Mouse (Mus musculus) liver, embryonic 13.5 days (tissue): ENCODE results near the gene Slc29a4. TPM values are rescaled to one million over a fixed set of nuclear protein-coding genes. Genes with fewer than 3 reads are reported as not detected.

Source experiments
- ATAC-seq: fragments of 200-750 bp; cut with Nextera tagmentation; 2 replicates; pipeline ENCODE4 v1.8.0; 2017; ENCODE audit warnings: low read depth, mild to moderate bottlenecking, moderate number of reproducible peaks, moderate library complexity
- DNase-seq: peaks from one replicate; pipeline ENCODE4 v3.0.0; 2022
- H3K27ac ChIP-seq: fragments of 300-500 bp; sonication (generic); 2 replicates; pipeline ENCODE4 v1.5.1; 2015; ENCODE audit warnings: moderate library complexity, mild to moderate bottlenecking, inconsistent platforms
- H3K27me3 ChIP-seq: fragments of 300-500 bp; sonication (generic); 2 replicates; pipeline ENCODE4 v1.6.1; 2015; ENCODE audit warnings: mild to moderate bottlenecking, inconsistent platforms
- H3K36me3 ChIP-seq: fragments of 300-500 bp; sonication (generic); 2 replicates; pipeline ENCODE4 v1.6.1; 2015; ENCODE audit warnings: mild to moderate bottlenecking, inconsistent platforms
- H3K4me1 ChIP-seq: fragments of 300-500 bp; sonication (generic); replicated peaks from 2 replicates; pipeline ENCODE4 v1.6.1; 2015; ENCODE audit warnings: inconsistent platforms
- H3K4me2 ChIP-seq: fragments of 300-500 bp; sonication (generic); 2 replicates; pipeline ENCODE4 v1.6.1; 2015; ENCODE audit warnings: inconsistent platforms, mild to moderate bottlenecking, moderate library complexity
- H3K4me3 ChIP-seq: fragments of 300-500 bp; sonication (generic); replicated peaks from 2 replicates; pipeline ENCODE4 v1.5.1; 2015; ENCODE audit warnings: mild to moderate bottlenecking, inconsistent platforms
- H3K9ac ChIP-seq: fragments of 300-500 bp; sonication (generic); 2 replicates; pipeline ENCODE4 v1.6.1; 2015; ENCODE audit warnings: mild to moderate bottlenecking, inconsistent platforms
- H3K9me3 ChIP-seq: fragments of 300-500 bp; sonication (generic); replicated peaks from 2 replicates; pipeline ENCODE4 v1.6.1; 2016; ENCODE audit warnings: inconsistent platforms
- WGBS: fragments of 180-500 bp; shearing (Covaris S2); methylation state at CpG from one replicate; pipeline ENCODE4 v1.1.7; 2015; ENCODE audit not compliant: insufficient replicate concordance; 5-methylcytosine and 5-hydroxymethylcytosine counted together
- polyA plus RNA-seq: library from polyadenylated mRNA; unstranded; fragments of >200 nt; fragmentation: Nextera tagmentation; extraction: Ambion mirVana; gene quantifications from 2 replicates; pipeline ENCODE4 v1.2.1, GENCODE M21; 2015

The Slc29a4 gene
- polyA plus RNA-seq, 1 experiment from 2014 or later, result 0.36 TPM

GRCm38 (mm10) chr5:142771964-142772363 is 79.7 kb downstream of the Slc29a4 start:
- H3K4me1 ChIP-seq, result peaks cover 29% of the 10 kb centered on the region
- DNase-seq, result peak; percentile 22
- ATAC-seq, result peak; percentile 91
- H3K4me2 ChIP-seq, result peak overlapping the region; percentile 37
- peak overlapping the region; percentile 26; the same call in 1 of the 2 replicates for H3K9ac ChIP-seq
- 61% methylated on average over 15 of the region's 15 CpGs for WGBS
- H3K4me3 ChIP-seq, result 0 out of 2 replicates have a peak overlapping the region, but pooled peaks have one; percentile 10
- H3K9me3 ChIP-seq, result no peaks in the 10 kb centered on the region
- H3K36me3 ChIP-seq, result peaks cover 61% of the 10 kb centered on the region
- H3K27ac ChIP-seq, result peak overlapping the region; percentile 47; the same call in 1 of the 2 replicates
- H3K27me3 ChIP-seq, result no peaks in the 10 kb centered on the region

Other genes with a start within 250 kb of the Slc29a4 start
- 4.5 and 5.0 TPM in 2 replicates for gene Ap5z1, start 228.6 kb upstream of the Slc29a4 start, polyA plus RNA-seq
- gene Papolb, start 162.4 kb upstream of the Slc29a4 start, polyA plus RNA-seq, result not detected in 2 replicates
- 0.09 and 0.14 TPM in 2 replicates for gene Radil, start 141.4 kb upstream of the Slc29a4 start, polyA plus RNA-seq
- gene Mmd2, start 83.7 kb upstream of the Slc29a4 start, polyA plus RNA-seq, result 16.9 and 19.5 TPM in 2 replicates
- gene Wipi2, start 64.8 kb upstream of the Slc29a4 start, polyA plus RNA-seq, result 35.4 and 38.9 TPM in 2 replicates
- gene Tnrc18, start 125.2 kb downstream of the Slc29a4 start, polyA plus RNA-seq, result 2.4 and 2.5 TPM in 2 replicates
- gene Fbxl18, start 202.9 kb downstream of the Slc29a4 start, polyA plus RNA-seq, result 3.7 and 4.2 TPM in 2 replicates
- gene Actb, start 214.2 kb downstream of the Slc29a4 start, polyA plus RNA-seq, result 8,250 and 9,425 TPM in 2 replicates